Mouse (Mus musculus): Measurements from ENCODE around the gene Jak1.

GRCm38 (mm10) chr4:101180681-101181080 is 84.4 kb downstream of the Jak1 start:
- TF ChIP-seq CTCF (IDR thresholded peaks at IDR 0.05; ENCODE audit: low read depth, low read length) (no peak), POLR2A (IDR thresholded peaks at IDR 0.05; ENCODE audit: borderline replicate concordance, low read depth, low read length) (no peak)

Measured in bone marrow macrophage, adult 2 months (primary cell).